Mouse (Mus musculus) G1E (cell line): ENCODE results near the gene Xpot.

Experiments
- CTCF ChIP-seq: IDR thresholded peaks from 2 replicates; pipeline ENCODE4 v1.5.1; 2012; ENCODE audit warnings: low read depth, low read length, inconsistent platforms, mixed read lengths
- GATA1 ChIP-seq: IDR thresholded peaks from 2 replicates; pipeline ENCODE4 v1.6.1; 2012; ENCODE audit warnings: borderline replicate concordance, low read length, inconsistent platforms, mixed read lengths
- GATA2 ChIP-seq: IDR thresholded peaks from 2 replicates; pipeline ENCODE4 v1.6.1; 2012; ENCODE audit warnings: low read depth, low read length, inconsistent platforms, borderline replicate concordance
- POLR2AphosphoS5 ChIP-seq: IDR thresholded peaks from 2 replicates; pipeline ENCODE4 v1.6.1; 2012; ENCODE audit warnings: low read depth, low read length, inconsistent platforms; ENCODE audit not compliant: insufficient replicate concordance

GRCm38 (mm10) chr10:121628561-121629040, 2.5 kb upstream of the Xpot start:
- no peak for TF ChIP-seq CTCF
- TF ChIP-seq GATA1, result no peak
- TF ChIP-seq POLR2AphosphoS5, result no peak
- no peak for TF ChIP-seq GATA2
